In the genomic region with DNA sequence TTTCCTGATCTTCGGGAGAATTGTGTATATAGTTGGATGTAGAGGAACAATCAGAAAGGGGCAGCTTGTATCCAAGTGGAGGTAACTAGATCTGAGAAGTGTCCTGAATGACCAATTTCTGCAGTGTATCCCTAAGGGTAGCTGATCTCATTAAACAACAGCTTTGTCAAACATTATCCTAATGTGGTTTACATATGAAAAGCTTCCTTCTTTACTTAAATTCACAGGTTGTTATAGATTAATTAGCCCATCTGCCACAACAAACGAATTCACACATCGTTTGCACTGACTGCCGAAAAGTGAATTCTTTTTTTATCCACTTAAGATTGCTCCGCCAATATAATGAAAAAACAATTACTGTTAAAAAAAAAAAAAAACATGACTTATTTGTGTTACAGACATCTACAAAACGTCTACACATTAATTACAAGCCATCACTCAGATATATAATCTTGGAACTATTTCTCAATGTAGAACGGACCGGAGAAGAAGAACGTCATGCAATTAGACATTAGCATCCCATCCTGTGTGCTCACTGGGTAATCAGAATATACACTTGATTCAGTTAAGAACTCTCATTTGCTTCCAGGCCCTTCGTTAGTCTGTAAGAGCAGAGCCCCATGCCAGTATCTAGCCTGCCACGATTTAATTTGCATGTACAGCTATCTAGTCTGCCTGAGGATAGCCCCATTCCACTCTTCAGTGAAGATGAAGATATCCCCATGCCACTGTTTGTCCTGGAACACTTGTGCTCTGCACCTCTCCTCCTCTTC, we compare ENCODE assay signal across 25 mouse cellular contexts.
DNase-seq lines count a peak whose midpoint lies in the region; ATAC-seq and TF ChIP-seq lines count a peak whose summit lies in the region.
"Had no signal": no experiment of that assay in that cellular context is flagged by ENCODE, and none has a peak within 500 bp of the region (broad histone marks: within the 10 kb centered on the region; RNA-seq: fewer than 3 reads in every experiment).

No protein-coding gene starts in this region.

- no peaks in the 10 kb centered on the region for H3K27me3 ChIP-seq in forebrain, embryonic 13.5 days
- H3K27me3 ChIP-seq in forebrain, embryonic 11.5 days (ENCODE audit: control insufficient read depth, insufficient read depth, low read length), result no peaks in the 10 kb centered on the region
- H3K27me3 ChIP-seq in forebrain, embryonic 15.5 days, result no peaks in the 10 kb centered on the region
- no peaks in the 10 kb centered on the region; the same call in 1 of the 2 replicates for H3K27me3 ChIP-seq in forebrain, postnatal 0 days (ENCODE audit: insufficient read depth, low read length)
- H3K27me3 ChIP-seq in neural tube, embryonic 13.5 days, result no peaks in the 10 kb centered on the region
- H3K27me3 ChIP-seq in neural tube, embryonic 15.5 days (replicated peaks), result no peaks in the 10 kb centered on the region
- H3K27me3 ChIP-seq: CH12.LX; embryonic facial prominence, embryonic 13.5 days; embryonic facial prominence, embryonic 15.5 days; Patski had no signal

- H3K36me3 ChIP-seq in forebrain, embryonic 13.5 days (ENCODE audit: poor library complexity, severe bottlenecking), result no peaks in the 10 kb centered on the region
- no peaks in the 10 kb centered on the region for H3K36me3 ChIP-seq in forebrain, embryonic 11.5 days (ENCODE audit: control insufficient read depth, insufficient read depth, low read length)
- H3K36me3 ChIP-seq in forebrain, embryonic 15.5 days, result no peaks in the 10 kb centered on the region
- no peaks in the 10 kb centered on the region for H3K36me3 ChIP-seq in forebrain, postnatal 0 days (ENCODE audit: insufficient read depth)
- H3K36me3 ChIP-seq in neural tube, embryonic 13.5 days, result no peaks in the 10 kb centered on the region
- no peaks in the 10 kb centered on the region for H3K36me3 ChIP-seq in neural tube, embryonic 15.5 days
- H3K36me3 ChIP-seq: embryonic facial prominence, embryonic 13.5 days; embryonic facial prominence, embryonic 15.5 days; G1E had no signal

- no peaks in the 10 kb centered on the region for H3K9me3 ChIP-seq in forebrain, embryonic 13.5 days (replicated peaks)
- H3K9me3 ChIP-seq in forebrain, embryonic 11.5 days (ENCODE audit: control insufficient read depth, low read length), result no peaks in the 10 kb centered on the region
- H3K9me3 ChIP-seq in forebrain, embryonic 15.5 days, result no peaks in the 10 kb centered on the region
- no peaks in the 10 kb centered on the region for H3K9me3 ChIP-seq in forebrain, postnatal 0 days (ENCODE audit: low read length)
- H3K9me3 ChIP-seq in neural tube, embryonic 13.5 days, result no peaks in the 10 kb centered on the region
- H3K9me3 ChIP-seq in neural tube, embryonic 15.5 days (replicated peaks), result no peaks in the 10 kb centered on the region
- H3K9me3 ChIP-seq: embryonic facial prominence, embryonic 15.5 days had no signal

- WGBS in forebrain, embryonic 13.5 days, result 41% methylated on average over 11 of the region's 11 CpGs
- 70% methylated on average over 11 of the region's 11 CpGs for WGBS in forebrain, embryonic 11.5 days
- 33% methylated on average over 11 of the region's 11 CpGs for WGBS in forebrain, embryonic 15.5 days
- WGBS in forebrain, postnatal 0 days, result 30% methylated on average over 11 of the region's 11 CpGs
- 66% methylated on average over 11 of the region's 11 CpGs for WGBS in neural tube, embryonic 13.5 days
- WGBS in neural tube, embryonic 15.5 days, result 60% methylated on average over 11 of the region's 11 CpGs

- no peak overlapping the region for H3K4me2 ChIP-seq in forebrain, embryonic 13.5 days
- no peak overlapping the region for H3K4me2 ChIP-seq in forebrain, embryonic 11.5 days (ENCODE audit: low read depth, low read length, severe bottlenecking)
- no peak overlapping the region for H3K4me2 ChIP-seq in forebrain, embryonic 15.5 days (replicated peaks)
- no peak overlapping the region for H3K4me2 ChIP-seq in forebrain, postnatal 0 days (ENCODE audit: low read depth)
- H3K4me2 ChIP-seq in neural tube, embryonic 13.5 days, result no peak overlapping the region
- H3K4me2 ChIP-seq in neural tube, embryonic 15.5 days, result no peak overlapping the region
- H3K4me2 ChIP-seq: embryonic facial prominence, embryonic 13.5 days; embryonic facial prominence, embryonic 15.5 days had no signal

- no peak overlapping the region for H3K27ac ChIP-seq in forebrain, embryonic 13.5 days
- H3K27ac ChIP-seq in forebrain, embryonic 11.5 days (ENCODE audit: low read depth, low read length), result no peak overlapping the region
- H3K27ac ChIP-seq in forebrain, embryonic 15.5 days (replicated peaks), result no peak overlapping the region
- no peak overlapping the region for H3K27ac ChIP-seq in forebrain, postnatal 0 days (ENCODE audit: low read depth, low read length)
- H3K27ac ChIP-seq in neural tube, embryonic 13.5 days (replicated peaks), result 0 out of 2 replicates have a peak overlapping the region, but pooled peaks have one; percentile 11
- H3K27ac ChIP-seq in neural tube, embryonic 15.5 days (replicated peaks), result no peak overlapping the region
- H3K27ac ChIP-seq: embryonic facial prominence, embryonic 13.5 days; embryonic facial prominence, embryonic 15.5 days had no signal

- TF ChIP-seq CTCF in forebrain, postnatal 0 days (IDR thresholded peaks at IDR 0.05; ENCODE audit: low read depth), result no peak

- ATAC-seq in forebrain, embryonic 13.5 days, result peak; percentile 21; the same call in 1 of the 2 replicates
- ATAC-seq in forebrain, embryonic 11.5 days (replicated peaks; ENCODE audit: low FRiP score), result no peak
- ATAC-seq in forebrain, embryonic 15.5 days (replicated peaks), result peak; percentile 53; the same call in 1 of the 2 replicates
- ATAC-seq in forebrain, postnatal 0 days, result no peak
- no peak for ATAC-seq in neural tube, embryonic 13.5 days (ENCODE audit: low read depth)
- ATAC-seq in neural tube, embryonic 15.5 days (ENCODE audit: low FRiP score), result no peak
- ATAC-seq: activated CD4-positive, CD25-positive, alpha-beta regulatory T cell, adult 4 months; CD4-positive, CD25-positive, alpha-beta regulatory T cell, adult 4 months; Patski had no signal

- DNase-seq in forebrain, embryonic 11.5 days (ENCODE audit: low spot score), result no peak
- no peak for DNase-seq in forebrain, postnatal 0 days
- DNase-seq: adrenal gland, adult 8-10 months; adrenal gland, postnatal 14 days; adrenal gland, postnatal 36 days; B cell, adult 2 months; cerebellum, adult 11 months; cerebellum, adult 18-20 months; cerebellum, adult 8-10 months; cerebellum, adult 9-11 months; cerebellum, postnatal 14 days; cerebellum, postnatal 36 days; embryo, embryonic 11 days had no signal

- H3K9ac ChIP-seq in forebrain, embryonic 13.5 days, result no peak overlapping the region
- no peak overlapping the region for H3K9ac ChIP-seq in forebrain, embryonic 11.5 days (ENCODE audit: low read length)
- H3K9ac ChIP-seq in forebrain, embryonic 15.5 days (replicated peaks), result no peak overlapping the region
- H3K9ac ChIP-seq in forebrain, postnatal 0 days, result no peak overlapping the region
- no peak overlapping the region for H3K9ac ChIP-seq in neural tube, embryonic 13.5 days
- H3K9ac ChIP-seq in neural tube, embryonic 15.5 days (replicated peaks), result no peak overlapping the region
- H3K9ac ChIP-seq: embryonic facial prominence, embryonic 13.5 days; embryonic facial prominence, embryonic 15.5 days had no signal

- no peak overlapping the region for H3K4me3 ChIP-seq in forebrain, embryonic 13.5 days
- H3K4me3 ChIP-seq in forebrain, embryonic 11.5 days (ENCODE audit: low read depth, low read length), result no peak overlapping the region
- H3K4me3 ChIP-seq in forebrain, embryonic 15.5 days, result no peak overlapping the region
- H3K4me3 ChIP-seq in forebrain, postnatal 0 days (ENCODE audit: low read depth, low read length), result no peak overlapping the region
- no peak overlapping the region for H3K4me3 ChIP-seq in neural tube, embryonic 13.5 days
- H3K4me3 ChIP-seq in neural tube, embryonic 15.5 days (replicated peaks), result no peak overlapping the region
- H3K4me3 ChIP-seq: embryonic facial prominence, embryonic 13.5 days; embryonic facial prominence, embryonic 15.5 days; erythroblast, embryonic 14.5 days had no signal

- peaks cover 9% of the 10 kb centered on the region; the same call in 1 of the 2 replicates for H3K4me1 ChIP-seq in forebrain, embryonic 13.5 days
- H3K4me1 ChIP-seq in forebrain, embryonic 11.5 days (replicated peaks; ENCODE audit: control insufficient read depth, insufficient read depth, low read length), result no peaks in the 10 kb centered on the region
- no peaks in the 10 kb centered on the region for H3K4me1 ChIP-seq in forebrain, embryonic 15.5 days
- H3K4me1 ChIP-seq in forebrain, postnatal 0 days (ENCODE audit: insufficient read depth), result no peaks in the 10 kb centered on the region
- 0 out of 2 replicates have a peak, but pooled peaks cover 9% of the 10 kb centered on the region for H3K4me1 ChIP-seq in neural tube, embryonic 13.5 days (replicated peaks)
- H3K4me1 ChIP-seq in neural tube, embryonic 15.5 days, result no peaks in the 10 kb centered on the region
- H3K4me1 ChIP-seq: embryonic facial prominence, embryonic 13.5 days; embryonic facial prominence, embryonic 15.5 days had no signal

Comparison
In these comparisons a context has a peak if more than half of its experiments do, and no peak if none do; other contexts are left out.
1. ATAC-seq: peak in forebrain, embryonic 13.5 days (single experiment) and forebrain, embryonic 15.5 days (single experiment); none in forebrain, embryonic 11.5 days (single experiment), forebrain, postnatal 0 days (single experiment), neural tube, embryonic 13.5 days (single experiment) and neural tube, embryonic 15.5 days (single experiment).